Mouse (Mus musculus): ENCODE measurements around the gene Dhdds.

DNA sequence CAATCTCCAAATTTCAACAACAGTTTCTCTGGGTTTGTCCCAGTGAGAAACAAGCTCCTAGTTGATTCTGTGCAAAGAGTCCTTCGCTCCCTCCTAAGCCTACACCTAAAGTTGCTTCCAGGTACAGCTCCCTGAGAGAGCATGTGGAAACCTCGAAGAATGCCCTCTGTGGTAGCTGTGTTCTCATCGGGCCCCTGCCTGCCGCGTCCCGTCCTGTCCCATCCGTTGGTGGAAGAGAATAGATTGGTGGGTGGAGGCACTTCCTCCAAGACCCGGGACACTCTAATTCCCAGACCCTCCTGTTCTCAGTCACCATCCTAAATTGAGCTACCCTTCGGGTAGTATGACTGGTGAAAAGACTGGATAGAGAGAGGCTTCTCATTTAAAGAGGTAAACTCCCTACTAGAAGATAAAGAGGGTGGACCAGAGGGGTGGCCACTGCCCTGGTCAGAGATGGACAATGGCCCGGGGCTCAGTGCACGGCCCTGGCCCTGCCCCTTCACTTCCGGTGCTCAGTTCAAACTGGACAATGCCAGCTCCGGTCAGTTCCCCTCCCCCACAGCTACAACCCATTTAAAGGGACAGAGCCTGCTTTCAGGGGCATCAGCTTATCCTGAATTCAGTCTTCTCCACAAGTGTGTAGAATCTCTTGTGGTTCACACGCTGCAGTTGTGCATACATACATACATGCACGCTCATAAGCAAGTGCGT is 19.1 kb upstream of the Dhdds start:
- TF ChIP-seq CTCF (conservative IDR thresholded peaks at IDR 0.05; ENCODE audit: insufficient read depth, insufficient read length, low read depth, low read length), result no peak
- TF ChIP-seq POLR2A (IDR thresholded peaks at IDR 0.05; ENCODE audit: low read depth, low read length), result no peak

All from kidney, adult 2 months (tissue).